Mouse (Mus musculus) c-Kit-positive CD71-negative TER-119-negative erythroid progenitor cells, embryonic 14.5 days (primary cell): ENCODE measurements at regions not wholly inside any gene's neighbourhood (a gene's known extent, or its start where the extent isn't known, plus 50 kb on each side); places are given as distances from the start of the nearest gene placed in this dataset.

Experiments used
- DNase-seq: peaks from one replicate; pipeline ENCODE4 v3.0.0-alpha.2; 2013; ENCODE audit warnings: low read depth

- DNase-seq: no peak
Observed at GRCm38 (mm10) chr8:8562268-8562667, 98.8 kb downstream of the Efnb2 start.

- DNase-seq: no peak
Observed at GRCm38 (mm10) chr8:8558050-8558449, 103.0 kb downstream of the Efnb2 start.

GRCm38 (mm10) chr8:8556152-8556551 is 104.9 kb downstream of the Efnb2 start:
- no peak for DNase-seq

- DNase-seq: no peak
Observed at GRCm38 (mm10) chr8:8554691-8555090, 106.4 kb downstream of the Efnb2 start.

GRCm38 (mm10) chr8:8552779-8553178 is 108.3 kb downstream of the Efnb2 start:
- DNase-seq: no peak

- no peak for DNase-seq
Observed at GRCm38 (mm10) chr8:8536626-8537025, 124.4 kb downstream of the Efnb2 start.

GRCm38 (mm10) chr8:8534787-8535186 is 126.3 kb downstream of the Efnb2 start:
- no peak for DNase-seq

GRCm38 (mm10) chr8:8532907-8533306 is 128.1 kb downstream of the Efnb2 start:
- DNase-seq: no peak

- no peak for DNase-seq
Observed at GRCm38 (mm10) chr8:8530540-8530939, 130.5 kb downstream of the Efnb2 start.

- no peak for DNase-seq
Observed at GRCm38 (mm10) chr8:8521532-8521931, 139.5 kb downstream of the Efnb2 start.

- no peak for DNase-seq
Observed at GRCm38 (mm10) chr8:8519772-8520191, 141.3 kb downstream of the Efnb2 start.

GRCm38 (mm10) chr8:8517599-8517998 is 143.4 kb downstream of the Efnb2 start:
- no peak for DNase-seq

- DNase-seq: no peak
Observed at GRCm38 (mm10) chr8:8516272-8516671, 144.8 kb downstream of the Efnb2 start.

- no peak for DNase-seq
Observed at GRCm38 (mm10) chr8:8499921-8500320, 161.1 kb downstream of the Efnb2 start.

GRCm38 (mm10) chr8:8498753-8499152 is 162.3 kb downstream of the Efnb2 start:
- DNase-seq: no peak

- no peak for DNase-seq
Observed at GRCm38 (mm10) chr8:8495472-8495871, 165.6 kb downstream of the Efnb2 start.

- no peak for DNase-seq
Observed at GRCm38 (mm10) chr8:8494281-8494680, 166.8 kb downstream of the Efnb2 start.

- no peak for DNase-seq
Observed at GRCm38 (mm10) chr8:8491908-8492307, 169.1 kb downstream of the Efnb2 start.

- DNase-seq: no peak
Observed at GRCm38 (mm10) chr8:8489784-8490183, 171.3 kb downstream of the Efnb2 start.

- peak; percentile 30 for DNase-seq
Observed at GRCm38 (mm10) chr8:8488695-8489571, 172.1 kb downstream of the Efnb2 start.

- no peak for DNase-seq
Observed at GRCm38 (mm10) chr8:8488191-8488694, 172.8 kb downstream of the Efnb2 start.

- no peak for DNase-seq
Observed at GRCm38 (mm10) chr8:8487706-8488105, 173.3 kb downstream of the Efnb2 start.

- DNase-seq: no peak
Observed at GRCm38 (mm10) chr8:8486866-8487265, 174.2 kb downstream of the Efnb2 start.

GRCm38 (mm10) chr8:8485252-8485651 is 175.8 kb downstream of the Efnb2 start:
- DNase-seq: no peak
